Mouse (Mus musculus) mouse embryonic stem cell (cell line): ENCODE data around the gene Ferd3l.

Experiments
- in situ Hi-C, 2 experiments: fragments of 300-500 bp; cut with MboI; formaldehyde crosslinking; loops; 1 replicate in 1 of 2; 3 replicates in 1 of 2; pipeline ENCODE4 v1.14.3; 2019 to 2020; ENCODE audit warnings: low sequenced_read_pairs in 2 of 2, low pct_unique_long_range_greater_than_20kb in 1 of 2, mixed read lengths in 1 of 2; ENCODE audit not compliant: unreplicated experiment in 1 of 2

The Ferd3l gene

DNA sequence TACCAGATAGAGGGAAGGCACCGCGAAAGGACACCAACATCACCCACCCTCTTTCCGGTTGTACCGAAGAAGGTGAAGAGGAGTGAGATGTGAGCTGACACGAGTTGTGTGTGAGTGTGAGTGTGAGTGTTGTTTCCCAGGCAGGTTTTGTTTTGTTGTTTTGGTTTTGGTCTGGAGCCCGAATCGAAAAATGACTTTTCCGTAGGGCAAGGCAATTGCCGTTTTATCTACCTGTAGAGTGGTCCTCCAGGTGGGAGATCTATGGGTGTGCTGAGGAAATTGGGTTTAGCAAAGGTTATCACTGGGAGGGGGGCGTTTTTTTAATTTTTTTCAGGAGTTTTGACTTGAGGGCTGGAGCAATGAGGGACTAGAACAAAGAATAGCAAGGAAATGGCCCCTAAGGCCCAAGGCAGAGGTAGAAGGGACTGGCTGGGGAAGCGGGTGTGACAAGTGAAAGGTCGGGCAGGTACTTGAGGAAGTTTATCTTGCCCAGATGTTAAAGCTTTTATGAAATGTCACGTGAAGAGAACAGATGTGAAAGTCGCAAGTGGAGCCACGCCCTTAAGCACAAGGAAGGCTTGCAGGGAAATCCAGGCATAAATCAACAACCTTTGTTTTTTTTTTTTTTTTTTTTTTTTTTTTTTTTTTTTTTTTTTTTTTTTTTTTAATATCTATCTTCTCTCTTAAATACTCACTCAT lies 35.6 kb downstream of the Ferd3l start:
- in situ Hi-C loops: no loop called here

DNA sequence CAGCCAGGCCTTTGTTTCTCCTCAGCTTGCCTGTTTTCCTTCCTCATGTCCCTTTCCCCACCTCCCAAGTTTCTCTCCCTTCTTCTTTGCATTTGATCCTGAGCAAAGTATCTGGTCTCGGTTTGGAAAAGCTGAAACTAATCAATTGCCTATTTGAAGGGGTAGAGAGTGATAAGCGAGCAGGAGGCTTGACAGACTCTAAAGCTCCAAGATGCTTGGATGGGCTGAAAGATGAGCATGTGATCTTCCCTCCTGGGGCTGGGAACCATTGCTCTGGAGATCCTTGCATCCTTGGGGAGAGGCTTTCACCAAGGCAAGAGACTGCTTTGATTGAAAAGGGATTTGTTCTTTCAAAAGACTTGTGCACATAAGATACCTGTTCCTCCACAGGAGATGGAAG lies 36.2 kb downstream of the Ferd3l start:
- in situ Hi-C loops: no loop called here

DNA sequence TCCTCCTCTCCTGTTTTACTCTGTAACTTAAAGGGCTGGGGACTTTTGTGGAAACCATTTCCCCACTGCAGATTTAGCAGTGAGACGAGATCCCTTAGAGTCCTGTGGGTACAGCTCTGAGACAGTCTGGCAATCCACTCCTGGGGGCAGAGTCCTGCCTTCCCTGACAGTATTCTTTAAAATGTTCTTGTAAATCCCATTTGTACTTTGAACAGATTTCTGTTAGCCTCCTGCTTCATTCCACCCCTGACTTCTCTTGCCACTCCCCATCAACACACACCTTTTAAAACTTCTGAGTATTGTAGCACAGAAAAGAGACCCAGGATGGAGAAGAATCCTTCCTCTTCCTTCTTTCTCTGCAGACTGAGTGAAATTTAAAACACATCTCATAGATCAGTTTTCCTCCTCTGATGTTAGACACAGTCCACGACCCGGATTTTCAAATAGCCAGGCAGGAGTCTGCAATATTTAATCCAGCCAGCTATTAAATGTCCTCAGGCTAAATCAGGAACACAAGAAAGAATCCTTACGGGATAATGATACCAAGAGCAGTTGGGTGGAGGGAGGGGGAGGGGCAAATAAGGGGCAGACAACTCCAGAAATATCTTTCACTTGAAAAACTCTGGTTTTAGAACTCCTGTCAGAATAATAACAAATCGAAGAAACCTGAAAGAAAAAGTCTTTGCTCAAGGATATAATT lies 37.6 kb downstream of the Ferd3l start:
- in situ Hi-C loops: no loop called here

DNA sequence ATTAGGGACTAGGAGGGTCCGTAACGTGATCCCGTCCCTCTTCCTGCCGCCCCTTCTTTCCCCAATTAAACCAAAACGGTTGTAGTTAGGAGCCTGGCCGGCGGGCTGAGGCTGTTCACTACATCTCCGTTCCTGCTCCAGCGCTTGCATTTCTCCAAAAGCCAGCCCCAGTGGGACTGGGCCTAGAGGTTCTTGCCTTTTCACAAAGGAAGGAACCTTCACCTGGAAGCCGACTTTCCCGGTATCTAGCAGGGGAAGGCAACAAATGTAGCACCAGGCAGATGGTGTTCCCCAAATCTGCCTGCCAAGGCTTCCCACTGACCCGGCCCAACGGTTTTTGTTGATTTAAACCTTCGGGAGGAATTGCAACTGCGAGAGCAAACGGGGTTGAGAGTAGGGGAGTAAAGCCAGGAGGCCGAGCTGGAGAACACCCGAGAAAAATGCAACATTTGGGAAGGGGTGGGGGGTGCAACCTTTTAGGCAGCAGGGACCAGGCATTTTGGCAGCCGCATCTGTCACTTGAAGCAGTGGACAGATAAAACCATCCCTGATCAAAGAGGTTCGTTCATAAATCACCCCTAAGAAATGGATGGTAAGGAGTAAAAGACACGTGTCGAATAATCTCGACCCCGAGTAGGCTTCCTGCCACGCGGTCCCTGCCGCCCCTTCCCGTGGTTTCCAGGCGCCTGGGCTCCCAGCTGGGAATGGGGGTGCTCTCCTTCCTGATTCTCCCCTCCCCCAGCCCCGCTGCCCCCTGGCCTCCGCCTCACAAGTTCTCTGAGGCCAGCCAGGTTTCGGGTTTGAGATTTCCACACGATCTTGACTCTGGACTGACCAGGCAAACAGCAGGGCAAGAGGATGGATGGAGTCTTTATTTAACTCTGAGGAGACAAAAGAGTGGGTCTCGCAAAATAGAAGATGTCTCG lies 38.5 kb downstream of the Ferd3l start:
- in situ Hi-C loops: no loop called here

DNA sequence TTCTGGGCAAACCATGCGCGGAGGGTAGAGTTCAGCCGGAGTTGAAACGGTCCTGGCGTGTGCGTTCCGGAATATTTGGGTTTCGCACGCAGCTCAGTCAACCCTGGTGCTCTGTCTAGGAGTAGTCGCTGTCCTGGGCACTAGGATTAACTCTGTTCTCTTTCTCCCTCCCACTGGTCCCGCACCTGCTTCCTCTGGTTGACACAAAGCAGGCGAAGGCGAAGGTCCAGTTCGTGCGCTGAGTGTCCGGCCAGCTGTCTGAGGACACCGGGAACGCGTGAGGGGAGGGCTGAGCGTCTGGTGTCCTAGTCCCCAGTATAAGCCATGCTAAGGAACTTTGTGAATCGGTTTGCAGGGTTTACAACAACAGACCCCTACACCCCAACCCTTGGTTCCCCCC lies 39.3 kb downstream of the Ferd3l start:
- in situ Hi-C loops: no loop called here

DNA sequence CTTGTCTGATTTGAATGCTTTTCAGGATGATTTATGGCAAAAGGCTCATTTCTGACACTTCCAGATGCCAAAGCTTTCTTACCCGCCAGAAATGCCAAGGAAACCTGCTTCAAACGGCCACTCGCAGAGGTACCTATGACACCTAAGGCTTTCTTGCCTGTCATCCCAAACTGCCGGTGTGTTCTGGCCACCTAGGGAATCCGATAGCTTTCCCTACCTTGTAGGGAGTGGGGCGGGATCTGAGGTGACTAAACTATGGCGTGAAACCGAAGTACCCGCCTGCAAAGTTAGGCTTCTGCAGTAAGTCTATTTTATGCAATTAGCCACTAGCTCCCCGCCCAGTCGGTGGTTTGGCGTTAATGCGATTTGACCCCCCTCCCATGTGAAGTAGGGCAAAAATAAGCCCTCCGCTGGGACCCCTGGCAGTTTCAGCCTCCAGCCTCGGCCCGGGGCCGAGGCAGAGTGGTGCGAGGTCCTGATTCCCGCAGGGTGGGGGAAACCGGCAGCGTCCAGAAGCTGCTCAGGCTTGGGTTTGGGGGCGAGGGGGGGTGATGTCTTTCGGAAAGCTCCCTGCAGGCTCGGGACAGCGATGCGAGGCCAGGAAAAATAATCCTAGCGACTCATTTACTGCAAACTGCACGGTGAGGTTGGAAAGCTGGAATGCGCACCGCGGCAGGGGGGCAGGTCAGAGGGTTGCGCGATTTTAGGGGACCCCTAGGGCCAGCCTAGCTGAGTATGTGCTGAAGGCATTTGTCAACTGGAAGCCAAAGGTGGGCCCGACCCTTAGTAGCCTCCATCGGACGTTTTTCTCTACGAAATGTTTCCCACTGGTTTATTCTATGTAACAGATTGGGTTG lies 40.0 kb downstream of the Ferd3l start:
- in situ Hi-C loops: no loop called here

DNA sequence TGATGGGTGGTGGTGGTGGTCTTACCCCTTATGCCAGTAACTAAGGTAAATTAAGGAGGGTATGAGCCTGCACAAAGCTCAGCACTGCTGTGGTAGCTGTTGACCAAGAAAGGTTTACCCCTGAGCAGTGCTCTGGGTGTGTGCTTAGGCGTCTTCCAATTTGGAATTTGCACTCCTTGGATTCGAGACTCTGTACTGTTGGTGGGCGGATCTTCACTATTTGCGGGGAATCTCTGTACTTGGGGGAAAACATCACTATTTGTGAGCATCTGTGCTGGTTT lies 40.6 kb downstream of the Ferd3l start:
- in situ Hi-C loops: no loop called here
